Mouse (Mus musculus) stomach, embryonic 14.5 days (tissue): ENCODE measurements at regions not wholly inside any gene's neighbourhood (a gene's known extent, or its start where the extent isn't known, plus 50 kb on each side); places are given as distances from the start of the nearest gene placed in this dataset.

Experiments
- ATAC-seq: fragments of 200-750 bp; cut with Nextera tagmentation; 2 replicates; pipeline ENCODE4 v1.8.0; 2017; ENCODE audit warnings: low read depth, moderate TSS enrichment; ENCODE audit not compliant: insufficient number of reproducible peaks, insufficient read depth, low FRiP score
- H3K27ac ChIP-seq: fragments of 300-500 bp; sonication (generic); 2 replicates; pipeline ENCODE4 v1.5.1; 2014; ENCODE audit warnings: mild to moderate bottlenecking, low read length, moderate library complexity, mixed read lengths
- H3K27me3 ChIP-seq: fragments of 300-500 bp; sonication (generic); 2 replicates; pipeline ENCODE4 v1.6.1; 2014; ENCODE audit warnings: low read length, control low read depth, mixed read lengths; ENCODE audit not compliant: control insufficient read depth, insufficient read depth
- H3K36me3 ChIP-seq: fragments of 300-500 bp; sonication (generic); 2 replicates; pipeline ENCODE4 v1.6.1; 2014; ENCODE audit warnings: mild to moderate bottlenecking, control low read depth, low read length, moderate library complexity, mixed read lengths; ENCODE audit not compliant: control insufficient read depth, insufficient read depth
- H3K4me1 ChIP-seq: fragments of 300-500 bp; sonication (generic); 2 replicates; pipeline ENCODE4 v1.6.1; 2014; ENCODE audit warnings: low read length, control low read depth, mixed read lengths; ENCODE audit not compliant: control insufficient read depth, insufficient read depth
- H3K4me2 ChIP-seq: fragments of 300-500 bp; sonication (generic); replicated peaks from 2 replicates; pipeline ENCODE4 v1.6.1; 2014; ENCODE audit warnings: low read depth, low read length, control low read depth
- H3K4me3 ChIP-seq: fragments of 300-500 bp; sonication (generic); 2 replicates; pipeline ENCODE4 v1.5.1; 2014; ENCODE audit warnings: low read depth, low read length, control low read depth
- H3K9ac ChIP-seq: fragments of 300-500 bp; sonication (generic); replicated peaks from 2 replicates; pipeline ENCODE4 v1.6.1; 2014; ENCODE audit warnings: low read depth, mild to moderate bottlenecking, control low read depth, low read length, moderate library complexity, mixed read lengths
- H3K9me3 ChIP-seq: fragments of 300-500 bp; sonication (generic); 2 replicates; pipeline ENCODE4 v1.6.1; 2016; ENCODE audit warnings: low read depth, low read length, control low read depth; ENCODE audit not compliant: control insufficient read depth
- WGBS: fragments of 180-500 bp; shearing (Covaris S2); extraction: QIAGEN DNeasy Blood & Tissue Kit; methylation state at CpG from one replicate; pipeline ENCODE4 v1.1.7; 2014; 5-methylcytosine and 5-hydroxymethylcytosine counted together

DNA sequence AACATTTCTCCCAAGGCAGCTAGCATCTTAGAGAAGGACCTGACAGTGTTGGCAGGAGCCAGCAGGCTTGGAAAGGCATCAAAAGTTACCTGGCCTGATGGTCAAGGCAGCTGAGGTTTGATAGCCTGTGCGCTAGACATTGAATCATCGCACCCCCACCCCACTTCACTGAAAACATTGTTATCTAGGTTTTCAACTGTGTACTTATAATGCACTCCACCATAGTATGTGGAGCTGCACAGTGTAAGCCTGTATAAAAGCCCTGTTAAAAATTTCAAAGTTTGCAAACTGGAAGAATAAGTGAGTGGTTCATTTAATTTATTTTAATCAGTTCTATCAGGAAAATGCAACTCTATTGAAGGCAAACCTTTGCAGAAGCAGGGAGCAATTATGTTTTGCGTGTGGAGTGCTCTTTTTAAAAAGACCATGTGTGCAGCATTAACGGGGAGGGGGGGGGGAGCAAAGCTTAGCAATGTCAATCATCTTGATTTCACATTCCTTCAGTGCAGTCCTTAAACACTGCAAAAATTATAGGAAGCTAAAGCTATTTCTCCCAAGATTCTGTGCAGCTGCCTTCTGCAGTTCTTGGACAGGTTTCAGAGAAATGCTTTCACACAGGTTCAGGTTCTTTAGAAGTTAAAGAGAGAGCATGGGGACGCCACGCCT, 304.4 kb upstream of the Ldb2 start:
- Histone ChIP-seq H3K9me3 (no peaks in the 10 kb centered on the region), H3K27me3 (no peaks in the 10 kb centered on the region), H3K9ac (no peak overlapping the region), H3K36me3 (no peaks in the 10 kb centered on the region), H3K4me3 (no peak overlapping the region), H3K4me1 (no peaks in the 10 kb centered on the region), H3K4me2 (no peak overlapping the region), H3K27ac (no peak overlapping the region)
- WGBS, result 68% methylated on average over 6 of the region's 6 CpGs
- ATAC-seq, result no peak

DNA sequence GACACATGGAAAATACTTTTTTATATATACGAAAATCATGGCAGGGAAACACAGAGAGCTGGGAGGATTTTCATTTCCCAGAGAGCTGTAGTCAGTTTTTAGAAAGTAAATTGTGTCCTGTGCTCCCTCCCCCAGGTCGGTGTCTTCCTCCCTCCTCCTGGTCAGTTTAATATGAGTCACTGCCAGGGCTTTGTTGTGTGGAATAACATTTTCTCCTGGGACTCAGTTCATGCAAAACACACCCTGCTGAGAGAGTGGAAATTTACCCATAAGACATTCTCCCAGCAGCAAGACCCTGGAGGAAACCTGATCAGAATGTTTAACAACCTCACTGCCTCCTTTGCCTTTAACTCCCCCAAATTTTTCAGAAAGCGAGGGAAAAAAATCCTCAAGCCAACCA, 303.2 kb upstream of the Ldb2 start:
- no peak for ATAC-seq
- no peak overlapping the region for H3K27ac ChIP-seq
- 44% methylated on average over 3 of the region's 3 CpGs for WGBS

DNA sequence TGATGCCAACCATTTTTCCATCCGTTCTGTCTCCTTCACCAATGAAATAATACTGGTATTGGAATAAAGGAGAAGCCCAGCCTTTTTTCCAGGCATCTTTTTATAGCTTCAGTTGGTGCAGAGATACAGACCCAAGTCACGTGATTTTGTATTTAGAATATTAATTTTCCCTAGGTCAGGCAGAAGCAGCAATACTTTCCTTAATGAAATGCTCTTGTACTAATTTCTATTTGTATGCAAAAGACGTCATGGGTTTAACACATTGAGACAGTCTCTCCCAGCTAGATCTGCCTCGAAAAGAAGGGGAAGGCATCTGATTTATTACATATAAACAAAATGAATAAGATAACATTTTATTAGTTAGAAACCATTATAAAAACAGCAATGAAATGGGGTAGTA, 302.3 kb upstream of the Ldb2 start:
- no peak overlapping the region for H3K27ac ChIP-seq
- 64% methylated on average over 4 of the region's 4 CpGs for WGBS
- no peak for ATAC-seq

More for the DNA sequence above, 303.2 kb upstream of the Ldb2 start:
- Histone ChIP-seq H3K9ac (no peak overlapping the region), H3K36me3 (no peaks in the 10 kb centered on the region), H3K4me3 (no peak overlapping the region), H3K4me1 (no peaks in the 10 kb centered on the region), H3K4me2 (no peak overlapping the region), H3K9me3 (no peaks in the 10 kb centered on the region), H3K27me3 (no peaks in the 10 kb centered on the region)

DNA sequence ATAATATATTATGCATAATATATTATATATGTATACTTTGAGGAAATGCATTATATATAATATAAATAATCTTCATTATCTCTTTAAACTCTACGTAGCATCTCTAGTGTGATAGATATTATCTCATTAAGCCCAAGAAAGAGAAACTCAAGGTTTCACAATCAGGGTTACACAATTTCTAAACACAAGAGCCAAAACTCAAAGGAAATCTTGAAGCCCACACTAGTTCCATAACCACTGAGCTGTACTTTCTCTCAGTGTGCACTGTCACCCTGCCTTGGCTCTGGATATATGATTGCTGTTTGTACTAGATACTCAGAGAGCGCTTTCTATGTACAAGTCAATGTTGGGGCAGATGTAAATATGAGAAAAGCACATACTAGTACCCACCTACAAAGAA, 299.6 kb upstream of the Ldb2 start:
- Histone ChIP-seq H3K9me3 (no peaks in the 10 kb centered on the region), H3K36me3 (no peaks in the 10 kb centered on the region), H3K4me3 (no peak overlapping the region), H3K27ac (no peak overlapping the region), H3K27me3 (no peaks in the 10 kb centered on the region), H3K9ac (no peak overlapping the region), H3K4me1 (no peaks in the 10 kb centered on the region), H3K4me2 (no peak overlapping the region)
- 88% methylated on average over 2 of the region's 2 CpGs for WGBS
- ATAC-seq, result no peak

More for the DNA sequence above, 302.3 kb upstream of the Ldb2 start:
- no peak overlapping the region for H3K4me3 ChIP-seq
- no peaks in the 10 kb centered on the region for H3K36me3 ChIP-seq
- H3K4me1 ChIP-seq, result no peaks in the 10 kb centered on the region
- no peak overlapping the region for H3K9ac ChIP-seq
- no peaks in the 10 kb centered on the region for H3K9me3 ChIP-seq
- H3K27me3 ChIP-seq, result no peaks in the 10 kb centered on the region
- H3K4me2 ChIP-seq, result no peak overlapping the region

DNA sequence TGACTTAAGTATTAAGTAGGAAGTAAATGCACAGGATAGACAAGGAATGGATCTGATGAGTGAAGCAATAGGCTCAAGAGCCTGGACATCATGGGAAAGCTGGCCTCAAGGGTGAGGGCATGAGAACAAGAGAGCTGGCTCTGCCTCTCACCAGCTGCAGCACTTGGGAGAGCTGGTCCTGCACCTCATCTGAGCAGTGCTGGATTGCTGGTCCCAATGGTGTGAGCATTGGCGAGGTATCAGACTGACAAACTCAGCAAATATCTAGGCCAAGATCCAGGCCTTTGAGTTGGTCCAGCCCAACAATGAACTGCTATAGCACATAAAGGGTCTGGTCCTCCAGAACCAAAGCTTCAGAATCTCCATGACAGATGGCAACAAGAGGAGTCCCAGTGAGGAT, 298.5 kb upstream of the Ldb2 start:
- WGBS, result 77% methylated on average over 1 of the region's 1 CpGs
- Histone ChIP-seq H3K4me1 (no peaks in the 10 kb centered on the region), H3K27me3 (no peaks in the 10 kb centered on the region), H3K4me3 (no peak overlapping the region), H3K9me3 (no peaks in the 10 kb centered on the region), H3K36me3 (no peaks in the 10 kb centered on the region), H3K4me2 (no peak overlapping the region), H3K27ac (no peak overlapping the region), H3K9ac (no peak overlapping the region)
- ATAC-seq, result no peak

DNA sequence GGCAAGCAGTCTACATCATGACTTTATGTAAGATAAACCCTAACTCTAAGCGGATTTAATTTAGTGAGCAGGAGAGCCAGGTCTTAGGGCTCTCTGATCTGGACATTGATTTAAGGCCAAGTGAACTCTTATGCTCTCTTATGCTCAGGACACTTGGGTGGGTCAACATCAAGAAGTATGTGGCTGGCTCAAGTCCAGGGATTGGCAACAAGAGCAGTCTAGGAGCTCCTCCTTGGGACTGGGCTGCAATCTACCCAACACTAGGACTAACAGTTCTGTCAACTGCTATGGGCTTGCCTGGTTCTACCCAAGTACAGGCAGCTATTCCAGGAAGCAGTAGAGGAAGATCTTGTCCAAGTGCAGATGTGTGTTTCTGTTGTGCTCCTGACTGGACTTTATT, 285.3 kb upstream of the Ldb2 start:
- no peaks in the 10 kb centered on the region for H3K9me3 ChIP-seq
- no peak overlapping the region for H3K9ac ChIP-seq
- H3K27me3 ChIP-seq, result no peaks in the 10 kb centered on the region
- H3K4me3 ChIP-seq, result no peak overlapping the region
- no peaks in the 10 kb centered on the region for H3K36me3 ChIP-seq
- no peaks in the 10 kb centered on the region for H3K4me1 ChIP-seq
- ATAC-seq, result no peak
- 75% methylated on average over 1 of the region's 1 CpGs for WGBS
- H3K4me2 ChIP-seq, result no peak overlapping the region
- no peak overlapping the region for H3K27ac ChIP-seq

DNA sequence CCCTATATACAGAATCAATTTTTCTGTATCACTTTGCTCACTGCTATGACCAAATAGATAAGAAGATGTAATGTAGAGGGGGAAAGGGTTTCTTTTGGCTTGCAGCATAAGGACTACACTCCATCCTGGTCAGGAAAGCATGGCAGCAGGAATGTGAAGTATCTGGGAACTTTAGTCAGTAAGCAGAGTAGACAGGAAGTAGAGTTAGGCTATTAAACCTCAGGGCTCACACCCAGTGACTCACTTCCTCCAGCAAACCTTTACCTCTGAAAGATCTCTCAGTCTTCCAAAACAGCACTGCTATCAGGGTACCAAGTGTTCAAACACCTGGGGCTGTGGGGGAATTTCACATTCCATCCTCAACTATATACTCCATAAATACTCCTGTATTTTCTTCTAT, 283.1 kb upstream of the Ldb2 start:
- Histone ChIP-seq H3K27ac (no peak overlapping the region), H3K4me3 (no peak overlapping the region), H3K9me3 (no peaks in the 10 kb centered on the region), H3K4me2 (no peak overlapping the region), H3K4me1 (no peaks in the 10 kb centered on the region), H3K9ac (no peak overlapping the region), H3K27me3 (no peaks in the 10 kb centered on the region), H3K36me3 (no peaks in the 10 kb centered on the region)
- ATAC-seq, result no peak

DNA sequence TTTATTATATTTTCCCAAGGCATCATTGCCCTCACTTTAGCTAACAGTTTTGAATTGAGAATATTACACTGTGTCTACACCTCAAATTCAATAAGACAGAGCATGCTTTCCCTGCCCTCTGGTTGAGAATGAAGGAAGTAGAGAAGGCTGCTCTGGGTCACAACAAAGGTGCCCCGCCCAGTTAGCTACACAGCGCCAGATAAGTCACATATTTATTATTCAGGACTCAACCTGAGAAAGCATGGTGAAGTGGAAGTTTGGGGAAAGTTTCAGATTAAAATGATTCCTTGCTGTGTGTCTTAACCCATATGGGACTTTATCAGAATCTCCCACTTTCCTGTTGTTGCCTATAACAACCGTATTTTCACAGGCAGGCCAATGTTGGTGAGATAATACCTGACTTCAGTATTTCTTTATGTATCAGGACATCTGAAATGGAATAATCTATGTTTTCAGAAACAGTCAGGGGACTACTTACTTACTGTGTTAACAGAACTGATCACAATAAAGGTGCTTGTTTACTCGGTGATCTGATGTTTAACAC, 276.9 kb upstream of the Ldb2 start:
- ATAC-seq, result no peak
- H3K4me1 ChIP-seq, result no peaks in the 10 kb centered on the region
- no peaks in the 10 kb centered on the region for H3K36me3 ChIP-seq
- H3K27me3 ChIP-seq, result no peaks in the 10 kb centered on the region
- no peak overlapping the region for H3K4me3 ChIP-seq
- no peaks in the 10 kb centered on the region for H3K9me3 ChIP-seq
- no peak overlapping the region for H3K4me2 ChIP-seq
- 68% methylated on average over 4 of the region's 4 CpGs for WGBS
- H3K27ac ChIP-seq, result no peak overlapping the region
- H3K9ac ChIP-seq, result no peak overlapping the region

DNA sequence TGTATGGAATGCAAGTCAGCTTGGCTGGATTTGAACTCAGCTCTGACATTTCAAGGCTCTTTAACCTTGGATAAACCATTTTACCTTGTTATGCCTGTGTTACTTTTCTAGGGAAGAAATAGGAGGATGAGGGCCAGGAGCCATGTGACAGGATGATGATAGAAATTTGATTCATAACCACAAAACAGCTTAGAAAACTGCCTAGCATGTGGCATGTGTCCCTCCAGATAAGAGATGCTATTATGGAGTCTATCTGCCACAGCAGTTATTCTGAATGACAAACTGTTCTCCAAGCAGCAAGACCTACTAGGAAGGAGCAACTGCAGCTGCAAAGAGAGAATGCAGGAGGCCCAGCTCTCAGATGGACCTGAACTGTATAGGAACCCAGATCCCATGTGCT, 275.7 kb upstream of the Ldb2 start:
- H3K4me2 ChIP-seq, result no peak overlapping the region
- H3K27ac ChIP-seq, result no peak overlapping the region
- no peak for ATAC-seq
- no peak overlapping the region for H3K4me3 ChIP-seq
- no peak overlapping the region for H3K9ac ChIP-seq
- no peaks in the 10 kb centered on the region for H3K27me3 ChIP-seq
- H3K36me3 ChIP-seq, result no peaks in the 10 kb centered on the region
- H3K4me1 ChIP-seq, result no peaks in the 10 kb centered on the region
- no peaks in the 10 kb centered on the region for H3K9me3 ChIP-seq
